Mouse (Mus musculus) kidney, adult 9 months (tissue): ENCODE data around the gene Kcnj2.

ENCODE experiments used
- DNase-seq: peaks from one replicate; pipeline ENCODE4 v3.0.0; 2022

Kcnj2 gene

GRCm38 (mm10) chr11:111065635-111066298, at the start of gene Kcnj2:
TSS of gene Kcnj2 (plus strand) at chr11:111066164.
- DNase-seq = peak; percentile 95

DNA sequence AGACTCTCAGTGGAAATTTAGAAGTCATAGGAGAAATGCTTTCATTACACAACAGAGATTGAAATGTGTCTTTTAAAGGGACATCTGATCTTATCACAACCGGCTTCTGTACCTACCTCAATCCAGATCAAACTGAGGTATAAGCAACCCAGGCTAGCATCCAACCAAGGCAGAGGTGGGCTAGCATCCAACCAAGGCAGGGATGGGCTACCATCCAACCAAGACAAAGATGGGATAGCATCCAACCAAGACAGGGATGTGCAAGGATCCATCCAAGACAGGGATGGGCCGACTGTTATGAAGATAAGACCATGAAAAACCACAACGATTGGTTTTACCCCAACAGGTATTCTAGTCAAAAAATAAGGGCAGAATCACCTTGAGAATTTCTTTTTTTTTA, 49.8 kb upstream of the Kcnj2 start:
- DNase-seq = no peak

GRCm38 (mm10) chr11:111020211-111020610, 45.8 kb upstream of the Kcnj2 start:
- DNase-seq = no peak

GRCm38 (mm10) chr11:111022681-111023281, 43.2 kb upstream of the Kcnj2 start:
- DNase-seq = no peak

GRCm38 (mm10) chr11:111042175-111042574, 23.8 kb upstream of the Kcnj2 start:
- DNase-seq = peak; percentile 49

GRCm38 (mm10) chr11:111043298-111043697, 22.7 kb upstream of the Kcnj2 start:
- no peak for DNase-seq

DNA sequence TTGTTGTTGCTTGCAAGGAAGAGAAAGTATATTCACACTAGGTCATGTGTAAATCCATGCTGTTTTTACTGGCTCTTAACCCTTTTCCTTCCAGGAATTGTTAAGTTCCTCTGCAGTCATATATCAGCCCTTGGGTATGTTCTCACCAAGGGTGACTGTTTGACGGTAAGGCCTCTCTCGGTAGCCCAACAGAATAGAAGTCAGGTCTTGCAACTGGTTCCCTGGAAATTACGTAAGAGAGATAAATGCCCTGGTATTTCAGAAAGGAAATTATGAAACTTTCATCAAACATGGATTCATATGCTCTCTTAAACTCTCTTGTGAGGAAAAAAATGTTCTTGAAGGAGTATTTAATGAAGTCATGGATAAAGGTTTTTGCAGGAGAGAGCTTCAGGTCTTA, 11.7 kb upstream of the Kcnj2 start:
- DNase-seq = no peak

- no peak for DNase-seq
Measured at GRCm38 (mm10) chr11:111054854-111055822, 10.8 kb upstream of the Kcnj2 start.

- no peak for DNase-seq
Measured at GRCm38 (mm10) chr11:111056030-111056429, 9.9 kb upstream of the Kcnj2 start.

DNA sequence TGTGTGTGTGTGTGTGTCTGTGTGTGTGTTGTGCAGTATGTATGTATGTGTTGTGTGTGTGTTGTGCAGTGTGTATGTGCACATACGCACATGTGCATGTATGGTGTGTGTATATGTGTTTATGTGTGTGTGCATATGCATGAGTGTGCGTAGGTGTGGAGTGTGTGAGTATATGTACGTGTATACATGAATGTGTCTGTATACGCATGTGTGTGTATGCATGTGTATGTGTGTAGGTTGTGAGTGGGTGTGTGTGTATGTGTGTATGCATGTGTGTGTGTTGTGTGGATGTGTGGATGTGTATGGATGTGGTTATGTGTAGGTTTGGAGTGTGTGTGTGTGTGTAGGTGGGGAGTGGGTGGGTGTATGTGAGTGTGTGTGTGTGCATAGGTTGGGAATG, 8.5 kb upstream of the Kcnj2 start:
- no peak for DNase-seq

DNA sequence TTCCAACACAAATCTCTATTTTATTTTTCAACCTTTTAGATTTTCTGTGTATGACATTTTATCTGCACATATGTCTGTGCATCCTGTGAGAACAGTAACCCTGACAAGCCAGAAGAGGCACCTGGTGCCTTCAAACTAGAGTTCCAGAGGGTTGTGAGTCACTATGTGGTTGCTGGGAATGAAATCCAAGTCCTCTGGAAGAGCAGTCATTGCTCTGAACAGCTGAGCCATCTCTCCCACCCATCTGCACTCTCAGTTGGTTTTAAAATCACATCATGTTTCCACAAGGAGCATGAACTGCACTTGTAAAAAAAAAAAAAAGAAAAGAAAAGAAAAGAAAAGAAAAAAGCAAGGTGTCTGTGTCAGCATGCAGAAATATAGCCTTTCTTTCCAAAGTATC, 6.5 kb upstream of the Kcnj2 start:
- no peak for DNase-seq

DNA sequence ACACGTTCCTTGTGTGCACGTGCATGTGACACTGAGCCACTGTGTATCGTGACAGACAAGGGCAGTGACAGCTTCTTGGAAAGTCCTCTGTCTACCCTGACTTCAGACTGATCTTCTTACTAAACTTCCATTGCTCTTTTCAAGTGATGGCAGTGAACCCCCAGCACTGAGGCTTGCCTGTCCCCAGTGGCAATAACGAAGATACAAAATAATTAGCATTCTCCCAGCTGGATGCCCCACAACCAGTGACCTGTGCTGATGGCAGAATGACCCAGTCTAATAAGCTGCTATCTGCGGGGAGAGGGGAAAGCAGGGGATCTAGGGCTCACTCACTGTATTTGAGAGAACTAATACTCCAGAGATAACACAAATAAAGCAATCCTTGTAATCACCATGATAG, 5.7 kb upstream of the Kcnj2 start:
- DNase-seq = no peak

DNA sequence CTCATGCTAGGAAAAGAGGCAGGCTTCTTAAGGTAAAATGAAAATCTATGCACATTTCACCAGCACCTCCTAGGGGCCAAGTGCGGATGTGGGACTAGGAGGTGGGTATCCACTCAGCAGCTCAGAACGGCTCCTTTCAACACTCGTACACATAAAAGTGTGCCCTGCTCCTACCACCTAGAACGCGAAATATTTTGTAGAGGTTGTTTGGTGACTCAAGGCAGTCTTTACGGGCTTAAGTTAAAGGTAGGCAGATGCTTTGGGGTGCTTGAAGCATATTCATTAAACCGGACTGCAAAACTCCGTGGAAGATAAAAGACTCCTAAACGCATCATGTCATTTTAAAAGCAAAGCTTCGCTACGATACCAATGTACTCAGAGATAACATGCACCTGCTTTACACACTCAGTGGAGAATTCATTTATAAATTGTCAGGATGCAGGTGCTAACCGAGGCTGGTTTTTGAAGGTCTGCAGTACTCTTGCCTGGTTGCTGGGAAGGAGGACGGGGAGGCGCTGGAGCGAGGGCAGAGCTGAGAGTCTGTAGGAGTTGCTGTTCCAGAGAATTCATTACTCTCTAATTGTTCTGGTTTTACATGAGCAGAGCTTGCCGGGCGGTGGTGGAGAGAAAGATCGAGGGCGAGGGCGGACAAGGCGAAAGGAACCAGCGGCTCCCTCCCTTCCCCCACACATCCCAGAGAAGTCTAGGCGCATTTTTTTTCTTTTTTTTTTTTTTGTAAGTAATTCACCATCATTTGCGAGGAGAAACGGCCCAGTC, 1.0 kb upstream of the Kcnj2 start:
- DNase-seq = peak; percentile 57

DNA sequence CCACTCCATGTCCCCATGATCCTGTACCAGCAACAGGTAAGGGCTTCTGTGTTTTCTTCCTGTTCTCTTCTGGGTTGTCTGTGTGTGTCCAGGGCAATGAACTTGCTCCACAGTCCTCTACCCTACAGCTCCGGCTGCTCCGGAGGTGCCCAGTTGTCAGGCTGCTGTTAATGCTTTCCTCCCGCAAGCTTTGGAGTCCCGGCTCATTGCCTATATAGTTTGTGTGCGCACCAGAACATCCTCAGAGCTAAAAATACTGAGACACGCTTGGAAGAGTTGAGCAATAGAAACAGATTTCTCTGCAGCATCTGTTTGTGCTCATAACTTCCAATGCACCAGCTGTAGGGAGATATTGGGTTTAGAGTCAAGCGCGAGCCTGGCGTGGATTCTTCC, 331 bp downstream of the Kcnj2 start:
- DNase-seq = no peak

GRCm38 (mm10) chr11:111067787-111068186, 1.8 kb downstream of the Kcnj2 start:
- no peak for DNase-seq

DNA sequence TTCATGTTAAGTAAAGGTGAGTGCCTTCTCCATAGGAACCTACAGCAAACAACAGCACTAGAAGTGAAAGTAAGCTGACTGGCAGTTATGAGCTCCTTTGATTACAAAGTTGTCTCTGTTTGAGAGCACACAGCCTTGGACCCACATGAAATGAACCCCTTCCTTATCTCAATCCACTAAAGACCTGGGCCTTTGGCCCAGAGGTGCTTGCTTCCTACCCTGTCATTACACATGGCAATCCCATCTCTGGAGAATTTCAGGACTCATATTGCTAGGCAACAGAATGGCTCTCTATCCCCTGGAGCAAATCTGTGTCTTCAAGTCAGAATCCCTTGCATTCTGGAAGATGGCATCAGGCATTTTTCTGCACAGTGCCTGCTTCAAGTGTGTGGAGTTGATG, 4.5 kb downstream of the Kcnj2 start:
- DNase-seq = no peak

DNA sequence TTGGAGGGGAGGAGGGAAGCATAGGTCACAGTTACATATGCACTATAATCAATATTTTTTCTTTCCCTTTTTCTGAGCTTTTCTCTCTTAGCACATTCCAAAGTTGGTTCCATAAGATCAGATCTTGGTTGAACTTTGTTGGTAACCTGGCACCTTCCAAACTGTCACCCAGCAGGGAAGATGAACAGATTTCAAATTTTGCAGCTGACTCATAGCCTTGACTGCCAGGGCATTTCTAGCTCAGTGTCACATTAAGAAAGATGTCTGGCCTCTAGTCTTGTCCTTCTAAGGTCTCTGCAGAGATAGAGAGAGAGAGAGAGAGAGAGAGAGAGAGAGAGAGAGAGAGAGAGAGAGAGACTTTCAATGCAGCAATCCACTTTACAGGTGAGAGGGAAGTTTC, 8.2 kb downstream of the Kcnj2 start:
- DNase-seq = no peak

GRCm38 (mm10) chr11:111078107-111078506, 12.1 kb downstream of the Kcnj2 start:
- no peak for DNase-seq

DNA sequence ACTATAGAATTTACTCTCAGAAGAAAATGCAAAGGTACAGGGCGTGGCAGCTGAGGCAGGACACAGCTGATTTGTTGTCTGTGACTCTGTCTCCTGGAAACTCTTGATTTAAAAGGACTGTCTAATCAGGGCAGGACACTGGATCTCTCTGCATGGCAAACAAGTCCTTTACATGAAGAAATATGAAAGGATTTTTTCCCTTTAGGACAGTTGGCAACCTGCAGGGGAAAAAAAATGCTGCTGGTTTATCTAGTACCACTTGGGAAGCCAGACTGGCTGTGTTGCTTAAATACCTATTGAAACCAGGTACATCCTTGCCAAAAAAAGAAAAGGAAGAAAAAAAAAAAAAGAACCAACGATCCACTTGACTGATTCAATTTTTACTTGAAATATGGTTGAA, 17.0 kb downstream of the Kcnj2 start:
- no peak for DNase-seq

DNA sequence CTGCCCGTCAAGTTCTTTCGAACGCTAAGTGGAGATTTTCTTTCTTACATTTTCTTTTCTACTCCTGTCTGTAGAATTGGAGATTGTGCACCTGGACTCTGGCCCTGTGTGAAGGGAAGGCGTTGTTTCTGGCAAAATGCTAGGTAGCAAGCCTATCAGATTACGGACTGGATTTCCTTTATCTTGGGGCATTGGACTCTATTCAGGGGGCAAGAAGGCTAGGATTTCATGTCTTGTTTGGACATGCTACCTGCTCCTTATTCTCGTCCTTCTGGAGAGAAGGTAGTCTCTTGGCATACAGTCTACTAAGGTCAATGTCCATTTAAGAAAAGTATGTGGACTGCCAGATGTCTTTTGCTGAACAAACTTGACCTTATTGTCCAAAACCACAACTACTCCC, 21.0 kb downstream of the Kcnj2 start:
- peak; percentile 50 for DNase-seq

DNA sequence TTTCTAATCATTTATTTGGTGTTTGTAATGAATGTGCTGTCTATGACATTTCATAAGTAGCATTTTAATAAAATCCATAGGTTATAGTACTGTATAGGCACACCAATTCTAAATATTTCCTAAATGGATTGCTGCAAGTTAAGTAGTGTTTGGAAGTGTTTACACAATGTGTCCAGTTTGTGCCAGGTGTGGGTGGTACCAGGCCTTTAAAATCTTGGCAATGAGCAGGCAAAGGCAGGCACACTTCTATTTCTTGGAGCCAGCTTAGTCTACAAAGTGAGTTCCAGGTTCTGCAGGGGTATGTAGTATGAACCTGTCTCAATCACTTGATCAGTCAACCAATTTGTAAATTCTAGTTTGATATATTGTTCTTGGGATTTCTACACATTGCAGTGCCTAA, 22.3 kb downstream of the Kcnj2 start:
- no peak for DNase-seq

- DNase-seq = no peak
Measured at GRCm38 (mm10) chr11:111088812-111089211, 22.8 kb downstream of the Kcnj2 start.

DNA sequence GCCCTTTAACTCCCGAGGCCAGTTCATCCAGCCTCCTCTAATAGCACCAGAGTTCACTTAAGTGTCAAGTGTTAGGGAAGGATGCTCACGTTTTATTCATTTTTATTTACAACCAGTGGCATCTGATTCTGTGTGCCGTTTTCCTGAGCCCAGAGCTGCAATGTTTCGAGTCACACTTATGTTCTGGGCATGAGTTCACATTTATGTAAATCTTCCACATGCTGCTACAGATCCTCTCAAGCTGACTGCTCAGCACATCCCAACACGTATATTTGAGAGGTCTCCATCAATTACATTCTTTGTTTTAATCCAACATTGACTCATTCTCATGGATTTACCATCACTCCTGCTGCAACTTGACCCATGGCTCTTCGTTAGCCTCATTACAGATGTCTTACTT, 25.2 kb downstream of the Kcnj2 start:
- no peak for DNase-seq
